Mouse (Mus musculus) kidney, embryonic 14.5 days (tissue): Measurements from ENCODE around the gene Mllt11. TPM values are rescaled to one million over a fixed set of nuclear protein-coding genes. Genes with fewer than 3 reads are reported as not detected.

Experiments
- ATAC-seq: fragments of 200-750 bp; cut with Nextera tagmentation; 2 replicates; pipeline ENCODE4 v1.8.0; 2017; ENCODE audit warnings: moderate number of reproducible peaks, mild to moderate bottlenecking, moderate TSS enrichment, moderate library complexity; ENCODE audit not compliant: low FRiP score, low TSS enrichment
- H3K27ac ChIP-seq: fragments of 300-500 bp; sonication (generic); 2 replicates; pipeline ENCODE4 v1.5.1; 2014; ENCODE audit warnings: low read depth, mild to moderate bottlenecking, low read length, moderate library complexity, mixed read lengths
- H3K27me3 ChIP-seq: fragments of 300-500 bp; sonication (generic); 2 replicates; pipeline ENCODE4 v1.6.1; 2014; ENCODE audit warnings: mild to moderate bottlenecking, low read length; ENCODE audit not compliant: control insufficient read depth, insufficient read depth
- H3K36me3 ChIP-seq: fragments of 300-500 bp; sonication (generic); 2 replicates; pipeline ENCODE4 v1.6.1; 2014; ENCODE audit warnings: low read length, mixed read lengths; ENCODE audit not compliant: control insufficient read depth, insufficient read depth
- H3K4me1 ChIP-seq: fragments of 300-500 bp; sonication (generic); 2 replicates; pipeline ENCODE4 v1.6.1; 2014; ENCODE audit warnings: low read length, mixed read lengths; ENCODE audit not compliant: control insufficient read depth, insufficient read depth
- H3K4me2 ChIP-seq: fragments of 300-500 bp; sonication (generic); replicated peaks from 2 replicates; pipeline ENCODE4 v1.6.1; 2014; ENCODE audit warnings: low read depth, mild to moderate bottlenecking, low read length
- H3K4me3 ChIP-seq: fragments of 300-500 bp; sonication (generic); 2 replicates; pipeline ENCODE4 v1.5.1; 2014; ENCODE audit warnings: mild to moderate bottlenecking, low read length
- H3K9ac ChIP-seq: fragments of 300-500 bp; sonication (generic); 2 replicates; pipeline ENCODE4 v1.6.1; 2014; ENCODE audit warnings: low read depth, mild to moderate bottlenecking, low read length, moderate library complexity
- H3K9me3 ChIP-seq: fragments of 300-500 bp; sonication (generic); 2 replicates; pipeline ENCODE4 v1.6.1; 2016; ENCODE audit warnings: low read length; ENCODE audit not compliant: control insufficient read depth
- WGBS: fragments of 180-500 bp; shearing (Covaris S2); extraction: QIAGEN DNeasy Blood & Tissue Kit; methylation state at CpG from one replicate; pipeline ENCODE4 v1.1.7; 2014; 5-methylcytosine and 5-hydroxymethylcytosine counted together
- polyA plus RNA-seq: library from polyadenylated mRNA; unstranded; fragments of >200 nt; fragmentation: Nextera tagmentation; extraction: Ambion mirVana; gene quantifications from 2 replicates; pipeline ENCODE4 v1.2.1, GENCODE M21; 2014

Gene Mllt11
- polyA plus RNA-seq, 1 experiment from 2014 or later: 18.5 TPM

DNA sequence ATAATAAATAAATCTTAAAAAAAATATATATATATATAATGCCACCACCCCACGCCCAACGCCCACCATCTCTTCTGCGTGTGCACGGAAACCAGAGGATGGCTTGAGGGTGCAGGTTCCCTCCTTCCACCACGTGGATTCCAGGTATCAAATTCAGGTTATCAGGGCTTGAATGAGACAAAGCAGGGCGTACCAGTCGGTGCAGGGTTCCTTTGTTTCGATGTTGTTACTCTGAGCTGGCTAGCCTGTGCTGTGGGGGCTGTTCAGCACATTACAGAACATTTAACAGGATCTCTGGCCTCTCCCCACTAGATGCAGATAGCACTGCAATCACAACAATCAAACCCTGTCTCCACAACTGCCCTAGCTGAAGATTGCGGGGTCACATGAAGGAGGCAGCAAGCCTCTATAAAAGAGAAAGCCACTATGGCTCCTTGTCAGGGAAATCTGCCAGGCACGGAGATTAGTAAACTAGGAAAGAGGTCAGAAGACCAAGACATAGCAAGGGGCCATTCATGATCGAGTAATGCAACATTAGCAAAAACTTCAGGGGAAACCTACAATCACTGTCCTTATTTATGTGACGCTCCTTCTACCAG is 38.9 kb upstream of the Mllt11 start:
- no peak for ATAC-seq
- H3K27ac ChIP-seq: no peak overlapping the region
- H3K4me2 ChIP-seq: no peak overlapping the region
- no peaks in the 10 kb centered on the region for H3K9me3 ChIP-seq
- no peaks in the 10 kb centered on the region for H3K27me3 ChIP-seq
- H3K4me1 ChIP-seq: no peaks in the 10 kb centered on the region
- WGBS: 84% methylated on average over 12 of the region's 12 CpGs
- H3K4me3 ChIP-seq: no peak overlapping the region
- H3K9ac ChIP-seq: no peak overlapping the region
- peaks cover 15% of the 10 kb centered on the region for H3K36me3 ChIP-seq

DNA sequence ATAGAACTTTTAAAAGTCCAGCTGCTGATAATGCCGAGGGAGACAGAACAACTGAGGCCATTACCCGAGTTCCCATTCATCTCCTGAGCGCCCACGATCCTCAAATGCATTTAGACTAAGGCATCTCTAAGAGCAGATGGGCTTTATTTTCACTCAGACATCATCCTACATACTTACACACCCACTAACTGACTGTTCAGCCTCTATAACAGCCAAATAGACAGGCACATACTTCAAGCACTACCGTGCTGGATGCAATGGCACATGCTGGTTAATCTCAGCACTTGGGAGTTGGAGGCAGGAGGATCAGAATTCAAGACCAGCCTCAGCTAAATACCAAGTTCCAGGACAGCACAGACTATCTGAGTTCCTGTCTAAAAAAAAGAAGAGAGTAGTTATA is 37.8 kb upstream of the Mllt11 start:
- no peak overlapping the region for H3K27ac ChIP-seq
- H3K9me3 ChIP-seq: no peaks in the 10 kb centered on the region
- H3K4me3 ChIP-seq: no peak overlapping the region
- WGBS: 84% methylated on average over 5 of the region's 5 CpGs
- no peak for ATAC-seq
- H3K36me3 ChIP-seq: peaks cover 19% of the 10 kb centered on the region
- H3K27me3 ChIP-seq: no peaks in the 10 kb centered on the region
- H3K4me1 ChIP-seq: no peaks in the 10 kb centered on the region
- no peak overlapping the region for H3K4me2 ChIP-seq
- H3K9ac ChIP-seq: no peak overlapping the region

DNA sequence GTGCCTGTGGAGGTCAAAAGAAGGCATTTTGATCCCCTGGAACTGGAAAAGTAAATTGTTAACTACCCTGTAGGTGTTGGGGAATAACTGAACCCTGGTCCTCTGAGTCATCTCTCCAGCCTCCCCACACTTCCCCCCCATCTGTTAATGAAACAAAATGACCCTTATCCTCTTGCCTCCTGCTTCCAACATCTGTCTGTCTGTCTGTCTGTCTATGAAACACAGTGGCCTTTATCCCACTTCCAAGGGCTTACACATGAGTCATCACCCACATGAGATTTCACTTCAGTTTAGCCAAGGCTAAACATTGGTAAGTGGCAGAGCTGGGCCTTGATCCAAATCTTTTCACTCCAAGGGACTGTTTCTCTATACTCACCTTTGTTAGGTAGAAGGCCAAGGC is 35.9 kb upstream of the Mllt11 start:
- peaks cover 27% of the 10 kb centered on the region for H3K36me3 ChIP-seq
- ATAC-seq: no peak
- H3K9ac ChIP-seq: no peak overlapping the region
- no peaks in the 10 kb centered on the region for H3K4me1 ChIP-seq
- no peaks in the 10 kb centered on the region for H3K9me3 ChIP-seq
- no peak overlapping the region for H3K27ac ChIP-seq
- H3K4me3 ChIP-seq: no peak overlapping the region
- H3K27me3 ChIP-seq: no peaks in the 10 kb centered on the region
- no peak overlapping the region for H3K4me2 ChIP-seq

DNA sequence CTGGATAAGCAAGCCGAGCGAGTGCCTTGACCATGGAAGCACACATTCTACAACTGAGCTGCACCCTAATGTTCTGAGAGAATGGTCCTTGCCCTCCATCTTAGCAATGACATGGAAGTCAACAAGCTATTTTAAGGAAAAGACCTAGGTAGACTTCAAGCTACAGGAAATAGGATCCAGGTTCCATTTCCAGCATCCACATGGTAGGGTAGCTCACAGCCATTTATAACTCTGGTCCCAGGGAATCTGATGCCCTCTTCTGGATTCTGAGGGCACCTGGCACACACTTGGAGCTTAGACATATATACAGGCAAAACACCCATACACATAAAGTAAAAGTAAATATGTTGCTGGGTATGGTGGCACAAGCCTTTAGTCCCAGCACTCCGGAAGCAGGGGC is 34.1 kb upstream of the Mllt11 start:
- Histone ChIP-seq H3K36me3 (peaks cover 37% of the 10 kb centered on the region), H3K27me3 (no peaks in the 10 kb centered on the region), H3K4me3 (no peak overlapping the region), H3K27ac (no peak overlapping the region), H3K9me3 (no peaks in the 10 kb centered on the region), H3K4me2 (no peak overlapping the region), H3K4me1 (no peaks in the 10 kb centered on the region), H3K9ac (no peak overlapping the region)
- WGBS: 92% methylated on average over 3 of the region's 3 CpGs
- ATAC-seq: no peak

DNA sequence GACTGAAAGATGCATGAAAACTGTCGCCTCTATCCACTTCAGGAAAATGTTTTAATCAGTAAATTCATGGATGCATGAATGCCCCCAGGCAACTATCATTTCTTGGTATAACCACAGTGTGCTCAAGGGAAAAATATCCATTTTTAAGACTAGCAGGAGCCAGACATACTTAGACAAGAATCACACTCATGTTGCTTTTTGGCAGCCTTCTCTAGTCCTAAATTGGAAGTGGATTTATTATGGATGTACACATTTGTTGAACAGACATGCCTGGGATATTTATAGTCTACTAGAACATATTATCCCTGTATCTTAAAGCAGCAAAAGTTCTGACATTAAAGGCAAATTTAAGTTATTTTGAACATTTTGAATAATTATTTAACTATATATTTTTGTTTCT is 32.8 kb upstream of the Mllt11 start:
- no peaks in the 10 kb centered on the region for H3K4me1 ChIP-seq
- no peak overlapping the region for H3K4me2 ChIP-seq
- H3K36me3 ChIP-seq: peaks cover 37% of the 10 kb centered on the region
- no peak overlapping the region for H3K4me3 ChIP-seq
- WGBS: 85% methylated on average over 1 of the region's 1 CpGs
- no peak overlapping the region for H3K27ac ChIP-seq
- ATAC-seq: no peak
- H3K9me3 ChIP-seq: no peaks in the 10 kb centered on the region
- no peak overlapping the region for H3K9ac ChIP-seq
- no peaks in the 10 kb centered on the region for H3K27me3 ChIP-seq

DNA sequence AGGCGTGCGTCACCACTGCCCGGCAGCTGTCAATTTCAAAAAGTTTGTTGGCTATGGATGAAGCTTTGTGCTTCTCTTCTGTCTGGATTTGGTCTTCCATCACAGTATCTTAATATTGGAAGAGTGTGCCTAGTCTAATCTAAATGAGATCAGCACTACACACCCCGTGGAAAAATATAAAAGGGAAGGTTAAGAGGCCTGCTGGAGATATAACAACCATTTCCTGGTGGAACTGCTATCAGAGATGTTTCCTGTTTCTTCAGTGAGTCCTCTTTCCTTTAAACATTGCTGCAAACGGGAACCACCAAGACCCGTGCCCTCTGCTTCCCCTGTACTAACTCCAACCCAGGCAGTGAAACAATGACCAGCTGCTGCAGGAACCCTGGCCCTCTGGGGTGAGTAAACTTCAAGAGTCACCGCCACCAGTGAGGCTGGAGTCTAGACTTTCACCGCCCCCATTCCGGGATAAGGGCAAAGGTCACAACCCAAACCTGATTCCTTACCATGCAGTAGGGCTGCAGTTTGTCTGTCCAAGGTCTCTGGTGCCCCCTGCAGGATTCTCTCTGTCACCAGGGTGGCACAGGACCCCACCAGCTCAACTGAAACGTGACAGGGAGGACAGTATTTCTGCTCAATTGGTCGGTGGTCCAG is 31.2 kb upstream of the Mllt11 start:
- Histone ChIP-seq H3K27me3 (no peaks in the 10 kb centered on the region), H3K9me3 (no peaks in the 10 kb centered on the region), H3K9ac (no peak overlapping the region), H3K4me2 (no peak overlapping the region), H3K36me3 (peaks cover 50% of the 10 kb centered on the region), H3K4me1 (no peaks in the 10 kb centered on the region), H3K27ac (no peak overlapping the region), H3K4me3 (no peak overlapping the region)
- 43% methylated on average over 11 of the region's 11 CpGs for WGBS
- peak; percentile 78 for ATAC-seq

DNA sequence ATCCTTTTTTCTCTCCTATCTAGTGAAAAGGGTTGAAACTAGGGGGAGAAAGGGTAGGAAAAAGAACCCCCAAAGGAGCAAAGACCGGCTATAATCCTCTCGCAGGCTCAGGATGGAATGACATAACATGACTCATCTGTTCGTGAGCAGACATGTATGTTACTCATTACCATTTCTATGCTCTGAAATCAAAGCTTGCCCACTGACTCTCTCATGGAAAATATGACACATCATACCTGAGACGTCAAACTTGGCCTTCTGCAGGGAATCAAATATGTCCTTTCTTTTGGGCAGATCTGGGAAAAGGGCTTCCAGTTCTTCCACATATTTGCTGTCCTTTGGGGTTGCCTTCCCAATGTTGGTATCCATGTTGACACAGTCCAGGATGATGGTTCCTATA is 30.0 kb upstream of the Mllt11 start:
- Histone ChIP-seq H3K27me3 (no peaks in the 10 kb centered on the region), H3K36me3 (peaks cover 51% of the 10 kb centered on the region), H3K4me2 (no peak overlapping the region), H3K27ac (no peak overlapping the region), H3K4me3 (no peak overlapping the region), H3K9ac (no peak overlapping the region), H3K9me3 (no peaks in the 10 kb centered on the region), H3K4me1 (no peaks in the 10 kb centered on the region)
- no peak for ATAC-seq
- WGBS: 89% methylated on average over 4 of the region's 4 CpGs

DNA sequence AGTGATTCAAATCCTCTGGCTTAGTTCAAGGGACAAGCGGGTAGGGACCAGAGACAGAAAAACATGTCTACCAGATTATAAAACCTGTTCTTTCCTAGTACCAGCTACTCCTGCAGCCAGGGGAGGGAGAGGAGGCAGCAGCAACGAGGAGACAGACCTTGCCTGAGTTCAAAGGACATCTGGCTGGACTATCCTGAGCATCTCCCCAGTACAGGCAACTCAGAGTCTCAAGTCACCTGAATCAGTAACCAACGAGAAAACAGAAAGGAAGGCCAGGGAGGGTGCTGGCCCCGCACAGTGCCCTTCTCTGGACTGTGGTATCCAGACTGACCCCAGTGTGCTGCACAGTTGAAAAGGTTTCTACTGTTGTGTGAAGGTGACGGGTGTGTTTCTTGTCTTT is 25.0 kb upstream of the Mllt11 start:
- 75% methylated on average over 5 of the region's 5 CpGs for WGBS
- Histone ChIP-seq H3K4me1 (no peaks in the 10 kb centered on the region), H3K27ac (no peak overlapping the region), H3K9ac (no peak overlapping the region), H3K36me3 (peaks cover 54% of the 10 kb centered on the region), H3K4me2 (no peak overlapping the region), H3K27me3 (no peaks in the 10 kb centered on the region), H3K9me3 (no peaks in the 10 kb centered on the region), H3K4me3 (no peak overlapping the region)
- no peak for ATAC-seq

DNA sequence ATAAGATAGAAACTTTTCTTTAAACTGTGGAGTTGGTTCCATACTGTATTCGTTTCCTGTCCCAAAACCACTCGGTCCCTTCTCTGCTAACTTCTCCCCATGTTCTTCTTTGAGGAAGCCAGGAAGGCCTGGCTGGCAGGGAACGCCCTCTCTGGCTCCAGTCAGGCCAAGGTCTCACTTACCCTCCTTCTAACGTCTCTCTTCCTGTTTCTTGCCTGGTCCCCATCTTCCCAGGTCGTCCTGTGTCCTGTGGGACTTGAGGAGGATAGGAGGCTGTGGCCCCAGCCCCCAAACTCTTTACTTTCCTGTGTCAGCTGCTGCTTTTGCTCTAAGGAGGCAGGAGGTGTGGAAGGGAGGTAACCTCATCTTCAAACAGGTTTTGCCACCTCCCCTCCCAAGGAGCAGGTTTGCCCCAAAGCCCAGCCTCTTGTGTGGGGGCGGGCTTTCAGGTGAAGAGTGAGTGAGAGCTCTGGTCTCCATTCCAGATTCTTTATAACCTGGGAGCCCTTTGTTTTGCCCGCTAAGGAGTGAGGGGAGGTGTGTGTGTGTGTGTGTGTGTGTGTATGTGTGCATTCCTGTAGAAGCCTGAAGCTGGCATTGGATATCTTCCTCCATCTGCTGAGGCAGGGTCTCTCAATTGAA is 18.9 kb upstream of the Mllt11 start, which contains the start of gene Bnipl:
Gene Bnipl, minus strand, starts transcription at position 411 of the 642 bp plus-strand sequence.
- no peak within 1 kb of the TSS for H3K4me2 ChIP-seq
- H3K36me3 ChIP-seq: peaks cover 16% of the 10 kb centered on the region; the same call in 1 of the 2 replicates
- WGBS: 50% methylated on average over 7 of the region's 7 CpGs
- 0 out of 2 replicates have a peak within 1 kb of the TSS, but pooled peaks have one; percentile 17 for H3K27ac ChIP-seq
- no peaks in the 10 kb centered on the region for H3K4me1 ChIP-seq
- H3K4me3 ChIP-seq: no peak within 1 kb of the TSS
- no peak within 1 kb of the TSS for H3K9ac ChIP-seq
- ATAC-seq: no peak
- H3K9me3 ChIP-seq: no peaks in the 10 kb centered on the region
- no peaks in the 10 kb centered on the region for H3K27me3 ChIP-seq
